Mouse (Mus musculus) Muller cell, postnatal 12 days (primary cell): ENCODE measurements around the gene Pithd1.
A peak's percentile ranks its signal among the peaks of the same experiment; 100 is the strongest.
"Not testable (repeated sequence)": the region's sequence is repeated elsewhere in the genome, so short reads cannot be mapped to it uniquely, and the experiment has no call there.

Experiments
- DNase-seq: peaks from one replicate; pipeline ENCODE4 v3.0.0-alpha.2; 2015; ENCODE audit errors: inconsistent ontology term

Pithd1 gene

GRCm38 (mm10) chr4:135961709-135962108 lies 25.4 kb downstream of the Pithd1 start:
- no peak for DNase-seq

GRCm38 (mm10) chr4:135960717-135961116 lies 26.3 kb downstream of the Pithd1 start:
- peak; percentile 88 for DNase-seq

DNA sequence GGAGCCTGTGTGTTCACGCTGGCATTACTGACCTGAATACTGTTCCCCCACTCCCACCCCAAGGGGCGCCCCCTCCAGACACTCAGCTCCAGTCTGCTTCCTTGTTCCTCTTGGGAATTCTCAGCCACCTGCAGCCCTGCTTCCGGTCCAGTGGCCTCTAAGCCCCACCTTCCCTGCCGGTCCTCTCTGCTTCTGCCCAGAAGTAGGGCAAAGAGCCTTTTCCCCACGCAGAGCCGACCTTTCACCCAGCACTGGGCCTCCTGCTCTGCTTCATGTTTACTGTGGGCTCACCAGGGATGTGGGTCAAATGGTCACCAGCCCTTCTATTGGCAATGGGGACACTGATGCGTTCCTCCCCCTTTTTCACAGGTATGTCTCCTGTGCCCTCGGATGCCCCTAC lies 28.7 kb downstream of the Pithd1 start:
- DNase-seq: no peak

GRCm38 (mm10) chr4:135955886-135956285 lies 31.2 kb downstream of the Pithd1 start:
- DNase-seq: no peak

DNA sequence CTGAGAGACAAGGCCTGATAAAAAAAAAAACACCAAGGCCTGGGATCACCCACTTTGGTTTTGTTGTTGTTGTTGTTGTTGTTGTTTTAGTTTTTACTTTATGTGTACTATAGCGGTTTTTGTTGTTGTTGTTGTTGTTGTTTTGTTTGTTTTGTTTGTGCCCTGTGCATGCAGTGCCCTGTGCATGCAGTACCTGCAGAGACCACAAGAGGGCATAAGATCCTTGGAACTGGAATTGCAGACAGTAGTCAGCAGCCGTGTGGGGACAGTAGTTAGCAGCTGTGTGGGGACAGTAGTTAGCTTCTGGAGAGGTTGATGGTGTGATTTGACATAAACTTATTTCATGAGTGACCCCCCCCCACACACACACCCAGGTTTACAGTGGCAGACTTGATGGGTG lies 32.8 kb downstream of the Pithd1 start:
- peak; percentile 37 for DNase-seq

- no peak for DNase-seq
Observed at GRCm38 (mm10) chr4:135953179-135953578, 33.9 kb downstream of the Pithd1 start.

GRCm38 (mm10) chr4:135951505-135951904 lies 35.6 kb downstream of the Pithd1 start:
- no peak for DNase-seq

DNA sequence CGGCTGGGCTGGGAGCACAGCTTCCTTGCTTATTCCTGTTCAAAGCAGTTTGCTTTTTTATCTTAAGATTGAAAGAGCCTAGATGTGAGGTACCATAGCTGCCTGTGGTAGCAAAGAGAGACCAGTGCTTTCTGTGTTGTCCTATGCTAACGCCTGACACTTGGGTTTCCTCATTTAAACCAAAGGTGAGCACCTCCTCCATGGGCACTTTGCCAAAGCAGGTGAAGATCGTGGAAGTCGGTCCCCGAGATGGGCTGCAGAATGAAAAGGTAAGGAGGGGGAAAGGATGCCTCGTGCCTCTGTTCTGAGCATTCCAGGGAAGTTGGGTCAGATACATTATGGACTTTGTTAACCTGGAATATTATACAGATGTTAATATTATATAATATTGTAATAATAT lies 36.7 kb downstream of the Pithd1 start:
- no peak for DNase-seq

GRCm38 (mm10) chr4:135949911-135950310 lies 37.2 kb downstream of the Pithd1 start:
- peak; percentile 92 for DNase-seq

GRCm38 (mm10) chr4:135949475-135949874 lies 37.6 kb downstream of the Pithd1 start:
- no peak for DNase-seq

DNA sequence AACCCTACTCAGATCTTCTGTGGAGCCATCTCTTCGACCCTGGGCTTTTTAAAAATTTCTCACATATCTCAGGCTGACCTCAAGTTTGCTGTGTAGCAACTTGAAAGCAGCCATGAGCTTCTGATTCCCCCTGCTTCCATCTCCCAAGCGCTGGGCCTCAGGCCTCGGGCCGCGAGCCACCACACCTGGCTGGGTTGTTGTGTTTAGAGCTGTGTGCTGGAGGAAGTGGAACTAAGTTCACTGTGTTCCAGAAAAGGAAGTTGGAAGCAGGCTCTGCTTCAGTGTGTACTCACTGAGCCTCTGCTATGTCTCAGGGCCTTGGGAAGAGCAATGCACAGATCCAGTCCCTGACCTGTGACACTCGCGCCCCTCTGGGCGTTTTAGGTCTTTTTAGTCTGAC lies 38.9 kb downstream of the Pithd1 start:
- no peak for DNase-seq

DNA sequence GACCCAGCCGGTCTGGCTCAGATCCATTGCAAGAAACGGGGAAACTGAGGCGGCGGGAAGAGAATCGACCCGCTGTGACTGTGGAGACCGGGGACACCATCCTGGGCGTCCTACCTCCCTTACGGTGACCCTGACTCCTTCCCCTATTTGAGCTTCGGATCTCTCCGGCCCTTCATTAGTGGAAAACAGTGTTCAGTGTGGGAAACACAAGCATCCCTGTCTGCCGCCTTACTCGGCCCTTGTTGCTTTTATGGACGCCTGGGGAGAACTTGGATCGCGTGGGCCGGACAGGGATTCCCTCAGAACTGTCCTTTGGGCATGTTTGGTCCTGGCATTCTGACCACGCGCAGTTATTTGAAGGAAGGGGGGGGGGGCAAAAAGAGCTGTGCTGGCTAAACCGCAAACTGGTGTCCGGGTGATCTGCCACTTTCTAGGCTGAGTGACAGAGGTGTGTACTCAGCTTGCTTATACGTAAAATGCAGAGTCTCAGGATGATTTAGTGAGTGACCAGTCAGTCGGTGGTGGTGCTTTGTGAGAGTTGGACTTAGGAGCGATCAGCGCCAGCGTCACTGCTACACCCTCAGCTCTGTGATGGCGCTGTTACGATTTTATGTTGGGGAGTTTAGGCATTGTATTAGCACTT lies 40.3 kb downstream of the Pithd1 start:
- peak; percentile 86 for DNase-seq

DNA sequence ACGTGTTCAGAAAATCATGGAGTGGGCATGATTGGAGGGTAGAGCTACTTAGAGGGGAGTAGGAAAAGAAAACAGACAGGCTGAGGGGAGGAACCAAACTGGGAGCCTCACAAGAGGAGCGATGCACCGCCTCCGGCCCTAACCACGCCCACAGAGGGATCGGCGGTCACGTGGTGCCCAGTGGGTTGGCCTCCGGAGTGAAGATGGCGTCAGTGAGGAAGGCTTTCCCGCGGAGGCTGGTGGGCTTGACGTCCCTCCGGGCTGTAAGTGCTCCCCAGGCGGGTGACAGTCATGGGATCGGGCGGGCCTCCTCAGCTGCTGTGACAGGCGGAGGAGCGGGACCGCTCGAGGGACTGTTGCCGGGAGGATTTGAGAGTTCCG lies 40.8 kb downstream of the Pithd1 start, which contains the start of gene Hmgcl:
Gene Hmgcl (plus strand): TSS at position 171 of the 381 bp plus-strand sequence.
- peak; percentile 96 for DNase-seq

DNA sequence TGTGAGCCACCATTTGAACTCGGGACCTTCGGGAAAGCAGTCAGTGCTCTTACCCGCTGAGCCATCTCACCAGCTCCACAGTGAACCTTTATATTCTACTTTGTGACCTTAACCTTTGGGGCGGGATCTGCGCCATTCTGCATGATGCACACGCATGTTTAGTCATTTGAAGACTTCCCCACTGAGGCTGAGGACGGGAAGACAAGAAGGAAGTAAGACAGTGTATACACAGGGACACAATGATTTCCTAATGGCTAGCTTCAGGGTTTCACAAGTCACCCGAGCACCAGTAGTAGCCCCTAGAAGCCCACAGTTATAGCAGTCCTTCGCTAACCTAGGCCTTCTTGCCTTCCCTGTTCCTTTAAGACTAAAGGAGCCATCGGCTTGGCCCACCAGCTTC lies 41.4 kb downstream of the Pithd1 start:
- DNase-seq: no peak

DNA sequence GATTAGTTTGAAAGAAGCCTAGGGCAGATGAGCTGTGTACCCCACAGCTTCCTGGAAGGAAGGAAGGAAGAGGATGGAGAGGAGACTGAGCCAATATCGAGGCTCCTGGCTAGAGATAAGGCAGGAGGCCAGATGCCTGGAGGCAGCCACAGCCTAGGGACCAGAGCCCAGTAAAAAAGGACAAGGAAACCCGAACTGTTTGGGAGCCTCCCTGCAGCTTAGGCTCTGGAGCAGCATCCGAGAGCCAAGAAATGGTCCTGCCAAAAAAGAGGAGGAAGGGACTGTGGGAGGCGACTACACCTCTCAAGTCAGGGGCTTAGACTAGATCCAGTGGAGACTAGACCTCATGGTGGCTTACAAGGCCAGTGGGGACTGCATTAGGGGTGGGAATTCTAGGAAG lies 43.7 kb downstream of the Pithd1 start:
- no peak for DNase-seq

- no peak for DNase-seq
Observed at GRCm38 (mm10) chr4:135942193-135942592, 44.9 kb downstream of the Pithd1 start.

DNA sequence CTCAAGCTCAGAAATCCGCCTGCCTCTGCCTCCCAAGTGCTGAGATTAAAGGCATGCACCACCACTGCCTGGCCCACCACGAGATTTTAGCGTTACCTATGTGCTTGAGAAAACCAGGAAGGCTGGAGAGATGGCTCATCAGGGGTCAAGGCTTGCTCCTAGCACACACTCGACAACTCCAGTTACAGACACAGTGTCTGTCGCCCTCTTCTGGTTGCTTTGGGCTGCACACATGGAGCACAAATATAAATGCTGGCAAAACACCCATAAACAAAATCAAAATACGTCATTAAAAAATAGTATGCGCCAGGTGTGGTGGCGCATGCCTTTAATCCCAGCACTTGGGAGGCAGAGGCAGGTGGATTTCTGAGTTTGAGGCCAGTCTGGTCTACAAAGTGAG lies 46.0 kb downstream of the Pithd1 start:
- DNase-seq: not testable (repeated sequence)

- no peak for DNase-seq
Observed at GRCm38 (mm10) chr4:135938858-135939257, 48.2 kb downstream of the Pithd1 start.

GRCm38 (mm10) chr4:135935502-135935901 lies 51.6 kb downstream of the Pithd1 start:
- no peak for DNase-seq

GRCm38 (mm10) chr4:135934708-135935500 lies 52.2 kb downstream of the Pithd1 start:
- peak; percentile 73 for DNase-seq

GRCm38 (mm10) chr4:135931832-135932231 lies 55.2 kb downstream of the Pithd1 start:
- DNase-seq: no peak

DNA sequence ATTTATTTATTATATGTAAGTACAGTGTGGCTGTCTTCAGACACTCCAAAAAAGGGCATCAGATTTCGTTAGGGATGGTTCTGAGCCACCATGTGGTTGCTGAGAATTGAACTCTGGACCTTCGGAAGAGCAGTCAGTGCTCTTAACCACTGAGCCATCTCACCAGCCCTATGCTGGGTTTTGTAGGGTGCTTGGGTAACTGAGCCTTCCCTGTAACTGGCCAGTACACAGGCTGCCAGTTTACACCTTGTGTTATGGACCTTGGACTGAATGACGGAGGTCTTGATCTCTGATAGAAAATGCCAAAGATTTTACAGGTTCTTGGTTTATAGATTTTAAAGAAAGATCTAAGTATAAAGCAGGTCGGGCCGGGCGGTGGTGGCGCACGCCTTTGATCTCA lies 56.8 kb downstream of the Pithd1 start:
- DNase-seq: no peak

DNA sequence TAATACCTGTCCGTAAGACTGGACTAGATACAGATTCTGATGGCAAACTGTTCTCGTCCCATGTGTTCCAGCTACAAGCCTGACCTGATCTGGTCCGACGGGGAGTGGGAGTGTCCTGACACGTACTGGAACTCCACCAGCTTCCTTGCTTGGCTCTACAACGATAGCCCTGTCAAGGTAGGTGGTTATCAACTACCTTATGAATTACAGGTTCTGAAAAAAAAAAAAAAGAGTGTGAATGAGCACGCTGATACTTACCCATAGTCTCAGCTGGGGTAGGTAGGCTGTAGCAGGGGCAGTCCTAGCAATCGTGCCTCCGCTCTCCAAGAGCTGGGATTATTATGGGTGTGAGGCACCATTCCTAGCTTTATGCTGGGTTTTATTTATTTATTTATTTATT lies 57.2 kb downstream of the Pithd1 start:
- no peak for DNase-seq
